Mouse (Mus musculus): Measurements from ENCODE around the gene Cdc26. TPM values are rescaled to one million over a fixed set of nuclear protein-coding genes. Genes with fewer than 3 reads are reported as not detected.

The Cdc26 gene
- polyA plus RNA-seq, 1 experiment from 2014 or later, result 85.5 TPM

GRCm38 (mm10) chr4:62410325-62410724 lies 1.9 kb upstream of the Cdc26 start:
- Histone ChIP-seq H3K27ac (ENCODE audit: low read length) (no peak overlapping the region), H3K36me3 (ENCODE audit: control insufficient read depth, insufficient read depth) (peaks cover 25% of the 10 kb centered on the region), H3K9ac (ENCODE audit: low read length) (0 out of 2 replicates have a peak overlapping the region, but pooled peaks have one; percentile 15), H3K9me3 (replicated peaks; ENCODE audit: control insufficient read depth, low read length) (no peaks in the 10 kb centered on the region), H3K4me3 (ENCODE audit: low read length) (peak overlapping the region; percentile 88; the same call in 1 of the 2 replicates), H3K27me3 (ENCODE audit: control insufficient read depth, insufficient read depth, low read length) (no peaks in the 10 kb centered on the region), H3K4me1 (ENCODE audit: control insufficient read depth, insufficient read depth, low read length) (peaks cover 20% of the 10 kb centered on the region), H3K4me2 (ENCODE audit: low read depth, low read length) (peak overlapping the region; percentile 61)
- ATAC-seq (replicated peaks; ENCODE audit: extremely low read depth, insufficient read depth, low FRiP score), result no peak
- 83% methylated on average over 2 of the region's 2 CpGs for WGBS

- H3K9me3 ChIP-seq (replicated peaks; ENCODE audit: control insufficient read depth, low read length), result no peaks in the 10 kb centered on the region
- peak overlapping the region; percentile 88 for H3K4me3 ChIP-seq (ENCODE audit: low read length)
- H3K27me3 ChIP-seq (ENCODE audit: control insufficient read depth, insufficient read depth, low read length), result no peaks in the 10 kb centered on the region
- H3K9ac ChIP-seq (ENCODE audit: low read length), result peak overlapping the region; percentile 95
- peaks cover 17% of the 10 kb centered on the region for H3K36me3 ChIP-seq (ENCODE audit: control insufficient read depth, insufficient read depth)
- peak overlapping the region; percentile 93 for H3K27ac ChIP-seq (ENCODE audit: low read length)
- H3K4me1 ChIP-seq (ENCODE audit: control insufficient read depth, insufficient read depth, low read length), result peaks cover 20% of the 10 kb centered on the region
- H3K4me2 ChIP-seq (ENCODE audit: low read depth, low read length), result peak overlapping the region; percentile 61
- WGBS, result 31% methylated on average over 6 of the region's 6 CpGs
- no peak for ATAC-seq (replicated peaks; ENCODE audit: extremely low read depth, insufficient read depth, low FRiP score)
These were observed 1.2 kb upstream of the Cdc26 start for GRCm38 (mm10) chr4:62409615-62410014.

- Histone ChIP-seq H3K27me3 (ENCODE audit: control insufficient read depth, insufficient read depth, low read length) (no peaks in the 10 kb centered on the region), H3K4me3 (ENCODE audit: low read length) (peak overlapping the region; percentile 88), H3K36me3 (ENCODE audit: control insufficient read depth, insufficient read depth) (peaks cover 13% of the 10 kb centered on the region), H3K27ac (ENCODE audit: low read length) (peak overlapping the region; percentile 90), H3K9ac (ENCODE audit: low read length) (peak overlapping the region; percentile 91), H3K9me3 (replicated peaks; ENCODE audit: control insufficient read depth, low read length) (no peaks in the 10 kb centered on the region), H3K4me1 (ENCODE audit: control insufficient read depth, insufficient read depth, low read length) (peaks cover 20% of the 10 kb centered on the region), H3K4me2 (ENCODE audit: low read depth, low read length) (peak overlapping the region; percentile 60)
- ATAC-seq (replicated peaks; ENCODE audit: extremely low read depth, insufficient read depth, low FRiP score), result peak; percentile 28
- WGBS, result under 1% methylated on average over 35 of the region's 35 CpGs
These were observed 486 bp downstream of the Cdc26 start for GRCm38 (mm10) chr4:62407730-62408582.

- peaks cover 16% of the 10 kb centered on the region for H3K36me3 ChIP-seq (ENCODE audit: control insufficient read depth, insufficient read depth)
- no peaks in the 10 kb centered on the region for H3K27me3 ChIP-seq (ENCODE audit: control insufficient read depth, insufficient read depth, low read length)
- H3K27ac ChIP-seq (ENCODE audit: low read length), result no peak overlapping the region
- no peak overlapping the region for H3K4me2 ChIP-seq (ENCODE audit: low read depth, low read length)
- ATAC-seq (replicated peaks; ENCODE audit: extremely low read depth, insufficient read depth, low FRiP score), result no peak
- WGBS, result 83% methylated on average over 4 of the region's 4 CpGs
- H3K9me3 ChIP-seq (replicated peaks; ENCODE audit: control insufficient read depth, low read length), result no peaks in the 10 kb centered on the region
- H3K4me3 ChIP-seq (ENCODE audit: low read length), result no peak overlapping the region
- peaks cover 20% of the 10 kb centered on the region for H3K4me1 ChIP-seq (ENCODE audit: control insufficient read depth, insufficient read depth, low read length)
- no peak overlapping the region for H3K9ac ChIP-seq (ENCODE audit: low read length)
These were observed 2.3 kb downstream of the Cdc26 start for GRCm38 (mm10) chr4:62406133-62406532.

- no peak overlapping the region for H3K27ac ChIP-seq (ENCODE audit: low read length)
- H3K36me3 ChIP-seq (ENCODE audit: control insufficient read depth, insufficient read depth), result peaks cover 65% of the 10 kb centered on the region
- H3K4me2 ChIP-seq (ENCODE audit: low read depth, low read length), result no peak overlapping the region
- 74% methylated on average over 3 of the region's 3 CpGs for WGBS
- H3K9ac ChIP-seq (ENCODE audit: low read length), result no peak overlapping the region
- H3K4me1 ChIP-seq (ENCODE audit: control insufficient read depth, insufficient read depth, low read length), result no peaks in the 10 kb centered on the region
- ATAC-seq (replicated peaks; ENCODE audit: extremely low read depth, insufficient read depth, low FRiP score), result no peak
- no peak overlapping the region for H3K4me3 ChIP-seq (ENCODE audit: low read length)
- H3K9me3 ChIP-seq (replicated peaks; ENCODE audit: control insufficient read depth, low read length), result no peaks in the 10 kb centered on the region
- H3K27me3 ChIP-seq (ENCODE audit: control insufficient read depth, insufficient read depth, low read length), result no peaks in the 10 kb centered on the region
These were observed 9.5 kb downstream of the Cdc26 start for GRCm38 (mm10) chr4:62398956-62399355.

- no peaks in the 10 kb centered on the region for H3K4me1 ChIP-seq (ENCODE audit: control insufficient read depth, insufficient read depth, low read length)
- 81% methylated on average over 4 of the region's 4 CpGs for WGBS
- no peak overlapping the region for H3K4me3 ChIP-seq (ENCODE audit: low read length)
- H3K36me3 ChIP-seq (ENCODE audit: control insufficient read depth, insufficient read depth), result peaks cover 67% of the 10 kb centered on the region
- H3K9me3 ChIP-seq (replicated peaks; ENCODE audit: control insufficient read depth, low read length), result no peaks in the 10 kb centered on the region
- no peaks in the 10 kb centered on the region for H3K27me3 ChIP-seq (ENCODE audit: control insufficient read depth, insufficient read depth, low read length)
- no peak overlapping the region for H3K4me2 ChIP-seq (ENCODE audit: low read depth, low read length)
- no peak for ATAC-seq (replicated peaks; ENCODE audit: extremely low read depth, insufficient read depth, low FRiP score)
- H3K9ac ChIP-seq (ENCODE audit: low read length), result no peak overlapping the region
- H3K27ac ChIP-seq (ENCODE audit: low read length), result no peak overlapping the region
These were observed 10.7 kb downstream of the Cdc26 start for GRCm38 (mm10) chr4:62397616-62398365.

- WGBS, result 67% methylated on average over 1 of the region's 1 CpGs
- no peak overlapping the region for H3K9ac ChIP-seq (ENCODE audit: low read length)
- H3K36me3 ChIP-seq (ENCODE audit: control insufficient read depth, insufficient read depth), result peaks cover 55% of the 10 kb centered on the region
- H3K4me2 ChIP-seq (ENCODE audit: low read depth, low read length), result no peak overlapping the region
- ATAC-seq (replicated peaks; ENCODE audit: extremely low read depth, insufficient read depth, low FRiP score), result no peak
- no peaks in the 10 kb centered on the region for H3K9me3 ChIP-seq (replicated peaks; ENCODE audit: control insufficient read depth, low read length)
- H3K27me3 ChIP-seq (ENCODE audit: control insufficient read depth, insufficient read depth, low read length), result no peaks in the 10 kb centered on the region
- H3K27ac ChIP-seq (ENCODE audit: low read length), result no peak overlapping the region
- H3K4me1 ChIP-seq (ENCODE audit: control insufficient read depth, insufficient read depth, low read length), result no peaks in the 10 kb centered on the region
- H3K4me3 ChIP-seq (ENCODE audit: low read length), result no peak overlapping the region
These were observed 12.6 kb downstream of the Cdc26 start for GRCm38 (mm10) chr4:62395806-62396205.

GRCm38 (mm10) chr4:62393459-62393858 lies 15.0 kb downstream of the Cdc26 start:
- Histone ChIP-seq H3K4me2 (ENCODE audit: low read depth, low read length) (no peak overlapping the region), H3K9me3 (replicated peaks; ENCODE audit: control insufficient read depth, low read length) (no peaks in the 10 kb centered on the region), H3K27me3 (ENCODE audit: control insufficient read depth, insufficient read depth, low read length) (no peaks in the 10 kb centered on the region), H3K4me3 (ENCODE audit: low read length) (no peak overlapping the region), H3K27ac (ENCODE audit: low read length) (no peak overlapping the region), H3K4me1 (ENCODE audit: control insufficient read depth, insufficient read depth, low read length) (no peaks in the 10 kb centered on the region), H3K9ac (ENCODE audit: low read length) (no peak overlapping the region), H3K36me3 (ENCODE audit: control insufficient read depth, insufficient read depth) (peaks cover 51% of the 10 kb centered on the region)
- 70% methylated on average over 6 of the region's 6 CpGs for WGBS
- no peak for ATAC-seq (replicated peaks; ENCODE audit: extremely low read depth, insufficient read depth, low FRiP score)

GRCm38 (mm10) chr4:62391892-62392291 lies 16.6 kb downstream of the Cdc26 start:
- no peak for ATAC-seq (replicated peaks; ENCODE audit: extremely low read depth, insufficient read depth, low FRiP score)
- Histone ChIP-seq H3K9ac (ENCODE audit: low read length) (no peak overlapping the region), H3K4me1 (ENCODE audit: control insufficient read depth, insufficient read depth, low read length) (no peaks in the 10 kb centered on the region), H3K27me3 (ENCODE audit: control insufficient read depth, insufficient read depth, low read length) (no peaks in the 10 kb centered on the region), H3K36me3 (ENCODE audit: control insufficient read depth, insufficient read depth) (peaks cover 46% of the 10 kb centered on the region), H3K4me3 (ENCODE audit: low read length) (no peak overlapping the region), H3K9me3 (replicated peaks; ENCODE audit: control insufficient read depth, low read length) (no peaks in the 10 kb centered on the region), H3K4me2 (ENCODE audit: low read depth, low read length) (no peak overlapping the region), H3K27ac (ENCODE audit: low read length) (no peak overlapping the region)
- WGBS, result 74% methylated on average over 7 of the region's 7 CpGs
